Mouse (Mus musculus) liver, adult 2 months (tissue): Measurements from ENCODE around the gene Rasl11a. TPM values are rescaled to one million over a fixed set of nuclear protein-coding genes. Genes with fewer than 3 reads are reported as not detected.

Source experiments
- DNase-seq: peaks from one replicate; pipeline ENCODE4 v3.0.0-alpha.2; 2011; ENCODE audit warnings: low read depth, low spot score; ENCODE audit errors: extremely low read depth
- H3K27ac ChIP-seq: fragments of 200-500 bp; replicated peaks from 2 replicates; pipeline ENCODE4 v1.5.1; 2012; ENCODE audit warnings: low read depth, mild to moderate bottlenecking, control low read depth, inconsistent platforms, low read length; ENCODE audit not compliant: insufficient read depth
- H3K27me3 ChIP-seq: fragments of 200-500 bp; 2 replicates; pipeline ENCODE4 v1.6.1; 2012; ENCODE audit warnings: mild to moderate bottlenecking, moderate library complexity, low read length, inconsistent platforms; ENCODE audit not compliant: control insufficient read depth, insufficient read depth
- H3K36me3 ChIP-seq: fragments of 200-500 bp; 2 replicates; pipeline ENCODE4 v1.6.1; 2012; ENCODE audit warnings: low read length, inconsistent platforms; ENCODE audit not compliant: control insufficient read depth, insufficient read depth
- H3K4me1 ChIP-seq: fragments of 200-500 bp; 2 replicates; pipeline ENCODE4 v1.6.1; 2011; ENCODE audit warnings: low read length; ENCODE audit not compliant: control insufficient read depth, insufficient read depth
- H3K4me3 ChIP-seq: fragments of 200-500 bp; 2 replicates; pipeline ENCODE4 v1.5.1; 2011; ENCODE audit warnings: low read depth, mild to moderate bottlenecking, control low read depth, low read length, moderate library complexity; ENCODE audit not compliant: insufficient read depth
- H3K79me2 ChIP-seq: fragments of 200-500 bp; 2 replicates; pipeline ENCODE4 v1.6.1; 2012; ENCODE audit warnings: inconsistent platforms, mild to moderate bottlenecking, low read length, moderate library complexity; ENCODE audit not compliant: control insufficient read depth, insufficient read depth
- H3K9ac ChIP-seq: fragments of 200-500 bp; 2 replicates; pipeline ENCODE4 v1.6.1; 2012; ENCODE audit warnings: low read depth, mild to moderate bottlenecking, control low read depth, inconsistent platforms, low read length
- CTCF ChIP-seq: fragments of 200-500 bp; IDR thresholded peaks from 2 replicates; pipeline ENCODE4 v1.5.1; 2011; ENCODE audit warnings: low read depth, low read length, control low read depth
- POLR2A ChIP-seq: fragments of 200-500 bp; IDR thresholded peaks from 2 replicates; pipeline ENCODE4 v1.6.1; 2011; ENCODE audit warnings: low read length, control low read depth; ENCODE audit not compliant: insufficient read depth; ENCODE audit errors: extremely low read depth
- WGBS: fragments of 180-500 bp; shearing (Covaris S2); methylation state at CpG from one replicate; pipeline ENCODE4 v1.1.7; 2018; 5-methylcytosine and 5-hydroxymethylcytosine counted together
- polyA plus RNA-seq: library from polyadenylated mRNA; depleted of rRNA; stranded (reverse); fragments of >200 nt; gene quantifications from 2 replicates; pipeline ENCODE4 v1.2.3, GENCODE M21; 2012
- total RNA-seq: library from RNA; depleted of rRNA; stranded (reverse); fragments of >200 nt; gene quantifications from 2 replicates; pipeline ENCODE4 v1.2.3, GENCODE M21; 2014

Rasl11a gene
- total and polyA plus RNA-seq, 2 experiments, result 0.87 TPM; not detected in 1

DNA sequence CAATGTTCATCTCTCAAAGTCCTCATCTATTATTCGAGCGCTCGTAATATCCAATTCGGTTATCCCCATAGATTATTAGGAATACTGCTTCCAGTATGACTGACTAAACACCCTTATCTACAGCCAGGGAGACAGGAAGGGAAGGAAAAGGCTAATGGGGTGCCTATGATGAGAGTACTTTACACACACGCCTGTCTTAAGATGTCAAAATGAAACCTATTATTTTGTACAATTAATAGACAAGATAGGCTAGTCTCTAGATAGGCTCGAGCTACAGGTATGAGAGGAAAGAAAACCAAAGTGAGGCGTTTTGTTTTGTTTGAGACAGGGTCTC, 12.5 kb upstream of the Rasl11a start:
- peaks cover 3% of the 10 kb centered on the region for H3K4me1 ChIP-seq
- H3K36me3 ChIP-seq, result peaks cover 33% of the 10 kb centered on the region
- H3K79me2 ChIP-seq, result no peaks in the 10 kb centered on the region; the same call in 1 of the 2 replicates
- H3K9ac ChIP-seq, result no peak overlapping the region
- DNase-seq, result no peak
- TF ChIP-seq POLR2A (no peak), CTCF (no peak)
- H3K27me3 ChIP-seq, result no peaks in the 10 kb centered on the region
- peak overlapping the region; percentile 3; the same call in 1 of the 2 replicates for H3K4me3 ChIP-seq
- 50% methylated on average over 7 of the region's 7 CpGs for WGBS
- peak overlapping the region; percentile 18; the same call in 1 of the 2 replicates for H3K27ac ChIP-seq

DNA sequence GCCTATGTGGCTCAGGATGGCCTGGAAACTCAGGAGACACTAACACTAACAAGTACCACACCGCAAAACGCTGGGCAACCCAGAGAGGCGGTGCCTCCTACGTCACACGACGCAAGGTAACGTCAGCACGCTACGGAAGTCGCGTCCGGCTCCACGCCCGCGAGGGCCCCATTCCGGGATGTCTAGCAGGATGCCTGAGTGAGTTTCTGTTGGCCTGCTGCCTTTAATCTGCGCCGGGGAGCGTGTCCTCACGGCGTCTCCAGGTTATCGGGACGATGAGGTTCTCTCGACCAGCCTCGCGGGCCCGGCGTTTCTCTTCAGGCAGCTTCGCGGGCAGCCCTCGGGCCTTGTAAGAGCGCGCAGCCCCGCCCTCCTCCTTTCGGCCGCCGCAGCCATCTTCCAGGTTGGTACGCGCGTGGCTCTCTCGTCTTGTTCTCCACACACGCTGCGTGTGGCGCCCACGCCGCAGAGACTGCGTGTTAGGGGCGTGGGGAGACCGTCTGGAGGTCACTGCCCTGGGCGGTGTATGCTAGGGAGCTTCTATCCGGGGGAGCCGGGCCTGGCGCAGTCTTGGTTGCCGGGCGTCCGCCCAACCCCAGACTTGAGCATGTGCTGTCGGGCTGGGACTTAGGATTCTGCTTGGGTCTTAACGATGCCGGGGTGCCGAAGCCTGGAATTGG, 12.0 kb upstream of the Rasl11a start, which contains the start of gene Rpl21:
Gene Rpl21, plus strand, starts transcription at position 122 of the 680 bp plus-strand sequence.
- WGBS, result under 1% methylated on average over 60 of the region's 60 CpGs
- Histone ChIP-seq H3K79me2 (no peaks in the 10 kb centered on the region; the same call in 1 of the 2 replicates), H3K9ac (peak within 1 kb of the TSS; percentile 88), H3K27ac (peak within 1 kb of the TSS; percentile 89), H3K4me1 (peaks cover 3% of the 10 kb centered on the region), H3K4me3 (peak within 1 kb of the TSS; percentile 83), H3K36me3 (peaks cover 37% of the 10 kb centered on the region), H3K27me3 (no peaks in the 10 kb centered on the region)
- TF ChIP-seq POLR2A (peak; percentile 88), CTCF (no peak)
- peak; percentile 87 for DNase-seq

DNA sequence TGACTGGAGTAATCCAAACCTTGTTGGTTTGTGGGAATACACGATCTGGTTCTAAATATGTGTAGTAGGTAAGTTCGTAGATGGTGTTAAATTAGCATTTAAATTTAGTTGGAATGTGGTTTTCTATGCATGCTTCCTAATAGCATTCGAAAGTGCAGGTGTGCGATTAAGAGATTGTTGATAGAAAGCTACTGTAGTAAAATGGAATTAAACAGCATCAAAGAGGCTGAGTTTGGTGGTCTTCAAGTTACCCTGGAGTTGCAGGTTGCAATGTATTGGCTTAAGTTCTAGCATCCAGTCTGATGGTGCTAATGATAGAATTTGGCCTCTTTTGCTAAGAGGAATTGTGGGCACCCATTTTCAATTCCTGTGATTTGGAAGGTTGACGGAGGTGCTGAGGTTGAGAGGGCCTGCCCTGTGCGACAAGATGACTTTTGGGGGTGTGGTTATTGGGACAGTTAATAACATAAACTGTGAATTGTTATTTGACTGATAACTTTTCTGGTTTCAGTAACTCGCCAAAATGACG, 11.1 kb upstream of the Rasl11a start:
- WGBS, result 19% methylated on average over 8 of the region's 8 CpGs
- Histone ChIP-seq H3K27me3 (no peaks in the 10 kb centered on the region), H3K27ac (peak overlapping the region; percentile 89; the same call in 1 of the 2 replicates), H3K9ac (peak overlapping the region; percentile 88), H3K4me3 (peak overlapping the region; percentile 83), H3K4me1 (peaks cover 3% of the 10 kb centered on the region), H3K79me2 (no peaks in the 10 kb centered on the region; the same call in 1 of the 2 replicates), H3K36me3 (peaks cover 40% of the 10 kb centered on the region)
- TF ChIP-seq POLR2A (no peak), CTCF (no peak)
- DNase-seq, result no peak

DNA sequence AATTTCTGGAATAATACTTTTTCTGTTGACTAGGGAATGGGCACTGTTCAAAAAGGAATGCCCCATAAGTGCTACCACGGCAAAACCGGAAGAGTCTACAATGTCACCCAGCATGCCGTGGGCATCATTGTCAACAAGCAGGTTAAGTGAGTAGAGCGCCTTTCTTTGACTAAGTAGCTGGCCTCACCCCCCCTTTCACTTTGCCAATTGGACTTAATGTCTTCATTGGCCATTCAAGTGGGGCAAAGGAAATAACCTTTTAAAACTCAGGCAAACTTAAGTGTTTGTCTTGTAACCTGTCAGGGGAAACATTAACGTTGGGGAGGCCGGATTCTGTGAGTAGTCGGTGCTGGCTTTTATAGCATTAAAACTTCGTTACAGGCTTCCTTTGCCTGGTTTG, 9.9 kb upstream of the Rasl11a start:
- WGBS, result 71% methylated on average over 8 of the region's 8 CpGs
- Histone ChIP-seq H3K27me3 (no peaks in the 10 kb centered on the region), H3K9ac (no peak overlapping the region), H3K4me3 (no peak overlapping the region), H3K27ac (no peak overlapping the region), H3K4me1 (peaks cover 3% of the 10 kb centered on the region), H3K79me2 (no peaks in the 10 kb centered on the region; the same call in 1 of the 2 replicates), H3K36me3 (peaks cover 40% of the 10 kb centered on the region)
- TF ChIP-seq CTCF (no peak), POLR2A (no peak)
- no peak for DNase-seq

DNA sequence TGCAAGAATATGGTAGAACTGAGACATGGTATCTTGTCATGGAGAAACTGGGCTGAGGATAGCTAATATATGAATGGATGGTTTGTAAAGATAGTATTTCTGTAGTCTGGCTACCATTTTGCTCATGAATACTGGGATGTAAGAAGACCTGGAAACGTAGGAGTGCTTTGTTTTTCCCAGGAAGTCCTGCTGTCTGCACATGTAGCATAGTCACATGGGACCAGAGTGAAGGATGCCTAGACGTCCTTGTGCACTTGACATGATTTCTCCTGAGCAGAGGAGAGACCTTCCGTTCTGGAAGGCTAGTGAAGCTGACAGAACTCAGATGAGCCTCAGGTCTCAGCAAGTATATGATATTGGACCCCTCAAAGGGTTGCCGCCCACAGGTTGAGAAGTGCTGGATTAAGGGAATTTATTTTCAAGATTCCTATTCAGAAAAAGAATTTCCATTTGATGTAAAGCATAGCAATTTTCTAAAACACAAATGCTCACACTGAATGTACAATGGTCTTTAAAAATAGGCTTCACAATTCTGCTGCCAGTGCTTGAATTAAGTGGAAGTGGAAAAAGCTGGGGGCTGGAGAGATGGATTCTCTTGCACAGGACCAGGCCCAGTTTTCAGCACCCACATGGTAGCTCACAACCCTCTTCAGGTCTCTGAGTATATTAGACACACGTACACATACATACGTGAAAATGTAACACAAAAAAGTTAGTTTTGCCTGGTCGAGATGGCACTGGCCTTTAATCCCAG, 6.7 kb upstream of the Rasl11a start:
- H3K79me2 ChIP-seq, result no peaks in the 10 kb centered on the region; the same call in 1 of the 2 replicates
- no peak overlapping the region for H3K9ac ChIP-seq
- TF ChIP-seq CTCF (no peak), POLR2A (no peak)
- H3K27me3 ChIP-seq, result no peaks in the 10 kb centered on the region
- H3K4me3 ChIP-seq, result no peak overlapping the region
- peaks cover 40% of the 10 kb centered on the region for H3K36me3 ChIP-seq
- 83% methylated on average over 7 of the region's 7 CpGs for WGBS
- peaks cover 3% of the 10 kb centered on the region for H3K4me1 ChIP-seq
- no peak for DNase-seq
- H3K27ac ChIP-seq, result no peak overlapping the region
